Mouse (Mus musculus): ENCODE measurements around the gene Itgam. TPM values are rescaled to one million over a fixed set of nuclear protein-coding genes. Genes with fewer than 3 reads are reported as not detected.
"Not testable (repeated sequence)": the region's sequence is repeated elsewhere in the genome, so short reads cannot be mapped to it uniquely, and the experiment has no call there.

Gene Itgam
- 1 to 10 TPM in 2 of 4 experiments, under 1 TPM in 2; 0.60 to 3.1 (median 1.1) TPM for total RNA-seq (2022)

DNA sequence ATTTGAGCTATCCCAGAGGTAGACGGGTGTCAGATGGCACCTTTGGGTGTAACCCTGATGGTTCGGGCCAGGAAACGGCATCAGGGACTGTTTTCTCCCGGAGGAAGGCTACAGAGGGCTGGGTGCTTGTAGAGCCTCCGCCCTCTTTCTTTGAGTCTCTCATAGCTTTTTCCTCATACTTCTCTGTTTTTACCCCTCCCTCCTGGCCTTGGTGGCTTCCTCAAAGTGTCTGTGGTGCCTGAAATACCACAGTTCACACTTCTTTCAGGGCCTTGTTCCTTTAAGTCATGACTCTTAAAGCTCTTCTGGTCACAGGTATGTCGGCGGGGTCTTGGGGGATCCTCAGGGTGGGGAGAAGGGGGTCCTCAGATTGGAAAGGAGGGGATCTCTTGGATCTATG, at the start of gene Itgam, which contains the start of gene Gm49368:
TSS of gene Itgam (plus strand) at position 185 of the 400 bp plus-strand sequence.
TSS of gene Gm49368 (plus strand) at position 228 of the 400 bp plus-strand sequence.
- DNase-seq (ENCODE audit: low spot score in 2 of 2), result no peak

DNA sequence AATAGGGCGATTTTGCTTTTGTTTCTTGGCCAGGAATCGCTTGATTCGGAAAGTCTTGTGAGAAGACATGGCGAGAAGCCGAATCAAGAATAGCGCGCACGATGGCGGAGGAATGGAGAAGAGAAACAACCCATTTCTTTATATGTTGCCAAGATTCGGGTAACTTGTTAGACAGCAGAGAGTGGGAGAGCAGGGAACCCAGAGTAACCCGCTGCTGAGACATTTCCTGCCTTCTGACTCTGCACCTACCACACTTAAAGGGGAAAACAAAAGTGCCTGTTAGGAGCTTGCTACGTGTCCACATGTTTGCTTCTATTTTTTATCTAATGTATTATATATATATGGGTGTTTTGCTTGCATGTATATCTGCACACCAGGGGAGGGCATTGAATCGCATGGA, 49.3 kb upstream of the Itgam start:
- DNase-seq (ENCODE audit: low spot score in 2 of 2), result no peak

- not testable (repeated sequence) for DNase-seq (ENCODE audit: low spot score in 2 of 2)
Observed at GRCm38 (mm10) chr7:128016134-128016533, 46.3 kb upstream of the Itgam start.

DNA sequence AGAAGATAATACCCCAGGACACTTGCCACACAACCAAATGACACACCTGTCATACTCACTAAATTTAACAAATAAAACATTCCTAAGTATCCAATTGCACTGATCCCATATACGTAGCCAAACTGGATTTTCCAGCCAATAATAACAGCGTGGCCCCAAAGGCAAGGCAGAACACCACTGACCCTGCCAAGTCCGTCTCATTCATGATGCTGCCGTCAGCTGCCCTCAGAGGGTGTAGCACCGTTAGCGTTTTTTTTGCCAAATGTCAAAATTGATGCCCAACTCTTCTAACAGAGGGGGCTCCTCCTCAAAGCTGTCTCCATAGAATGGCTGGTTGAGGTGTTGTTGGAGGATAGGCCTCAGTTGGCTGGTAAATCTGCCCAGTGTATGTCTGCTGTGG, 45.8 kb upstream of the Itgam start:
- no peak for DNase-seq (ENCODE audit: low spot score in 2 of 2)

DNA sequence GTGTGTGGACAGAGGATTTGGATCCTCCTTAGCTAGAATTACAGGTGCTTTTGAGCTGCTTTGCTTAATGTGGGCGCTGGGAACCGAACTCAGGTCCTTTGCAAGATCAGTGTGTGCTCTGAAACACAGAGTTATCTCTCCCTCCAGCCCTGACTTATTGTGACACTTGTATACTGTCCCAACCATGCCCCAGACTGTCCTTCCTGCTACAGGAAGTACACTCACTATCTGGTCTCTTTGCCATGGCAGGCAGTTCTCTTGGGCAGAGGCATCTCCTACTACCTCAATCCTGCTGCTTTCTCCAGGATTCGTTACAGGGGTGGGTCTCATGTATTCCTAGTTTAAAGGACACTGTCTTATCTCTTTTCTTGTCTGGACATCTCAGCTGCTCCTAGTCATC, 44.2 kb upstream of the Itgam start:
- DNase-seq (ENCODE audit: low spot score in 2 of 2), result no peak

GRCm38 (mm10) chr7:128019187-128019586, 43.3 kb upstream of the Itgam start:
- DNase-seq (ENCODE audit: low spot score in 2 of 2), result no peak

GRCm38 (mm10) chr7:128022974-128023373, 39.5 kb upstream of the Itgam start:
- no peak for DNase-seq (ENCODE audit: low spot score in 2 of 2)

DNA sequence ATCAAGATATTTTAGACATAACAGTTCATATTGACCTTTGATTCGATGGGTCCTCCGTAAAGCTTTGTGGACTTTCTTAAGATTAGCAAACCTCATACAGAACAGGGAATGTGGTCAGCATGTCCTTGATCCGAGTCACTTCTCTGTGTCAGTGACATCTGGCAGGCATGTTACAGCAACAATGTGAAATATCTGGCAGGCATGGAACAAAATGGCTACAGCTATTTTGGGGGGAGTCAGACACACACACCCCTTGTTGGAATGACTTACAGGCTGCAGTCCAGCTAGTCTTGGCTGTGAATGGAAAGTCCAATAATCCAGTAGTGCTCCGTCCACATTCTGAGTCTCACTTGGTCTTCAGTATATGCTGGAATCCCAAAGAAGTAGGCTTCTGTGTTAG, 38.9 kb upstream of the Itgam start:
- DNase-seq (ENCODE audit: low spot score in 2 of 2), result no peak

DNA sequence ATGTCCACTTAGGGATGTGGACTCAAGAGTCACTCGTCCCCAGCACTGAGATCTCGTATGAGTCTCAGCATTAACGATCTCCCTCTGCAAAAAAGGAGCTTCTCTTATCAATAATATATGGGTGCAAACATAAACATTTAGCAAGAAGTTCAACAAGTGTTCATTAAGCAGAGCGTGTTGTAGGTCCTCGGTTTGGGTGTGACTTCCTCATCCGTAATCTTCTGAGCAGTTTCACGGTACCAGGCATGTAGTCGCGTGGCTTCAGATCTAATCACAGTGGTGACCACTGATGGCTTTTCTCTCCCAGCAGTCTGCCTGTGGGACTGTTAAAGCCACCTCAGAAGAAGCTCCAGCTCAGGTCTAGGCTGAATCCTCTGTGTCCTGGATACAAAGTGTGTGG, 38.1 kb upstream of the Itgam start:
- DNase-seq (ENCODE audit: low spot score in 2 of 2), result no peak

- DNase-seq (ENCODE audit: low spot score in 2 of 2), result no peak
Observed at GRCm38 (mm10) chr7:128024932-128025331, 37.5 kb upstream of the Itgam start.

DNA sequence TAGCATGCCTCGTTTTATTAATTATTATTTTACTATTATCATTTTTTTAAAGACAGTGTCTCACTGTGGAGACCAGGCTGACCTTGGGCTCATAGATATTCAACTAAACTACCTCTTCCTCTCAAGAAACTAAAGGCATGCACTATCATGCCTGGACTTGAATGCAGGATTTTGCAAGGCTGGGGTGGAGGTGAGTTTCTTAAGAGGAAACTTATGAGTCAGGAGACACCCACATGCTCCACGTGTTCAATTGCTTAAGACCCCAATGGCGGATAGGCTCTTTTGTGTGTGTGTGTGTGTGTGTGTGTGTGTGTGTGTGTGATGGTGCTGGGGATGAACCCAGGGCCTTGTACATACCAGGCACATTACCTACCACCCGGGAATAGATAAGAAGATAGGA, 37.1 kb upstream of the Itgam start:
- DNase-seq (ENCODE audit: low spot score in 2 of 2), result no peak

DNA sequence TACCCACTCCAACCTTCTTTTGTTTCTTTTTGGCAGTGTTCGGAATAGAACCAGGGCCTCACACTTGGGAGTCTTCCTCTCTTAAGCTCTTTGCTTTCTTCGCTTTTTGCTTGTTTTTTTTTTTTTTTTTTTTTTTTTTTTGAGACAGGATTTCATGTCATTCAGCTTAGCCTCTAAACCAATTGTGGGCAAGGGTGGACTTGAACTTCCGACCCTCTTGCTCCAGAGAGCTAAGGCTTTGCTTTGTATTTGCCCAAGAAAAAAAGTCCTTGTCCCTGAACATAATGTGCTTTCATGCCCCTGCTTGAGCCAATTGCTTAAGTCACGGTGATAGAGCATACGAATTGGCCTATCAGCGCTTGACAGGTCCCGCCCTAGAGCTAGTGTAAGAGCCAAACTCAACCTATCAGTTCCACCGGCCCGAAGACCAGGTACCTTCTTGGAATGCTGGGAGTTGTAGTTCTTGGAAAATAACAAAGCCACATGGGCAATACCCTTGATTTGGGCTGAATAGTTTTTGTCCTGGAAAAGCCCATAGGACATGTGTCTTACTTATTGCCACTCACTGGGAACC, 30.9 kb upstream of the Itgam start:
- no peak for DNase-seq (ENCODE audit: low spot score in 2 of 2)

- no peak for DNase-seq (ENCODE audit: low spot score in 2 of 2)
Observed at GRCm38 (mm10) chr7:128032290-128032988, 30.0 kb upstream of the Itgam start.

- DNase-seq (ENCODE audit: low spot score in 2 of 2), result no peak
Observed at GRCm38 (mm10) chr7:128032989-128033293, 29.5 kb upstream of the Itgam start.

- DNase-seq (ENCODE audit: low spot score in 2 of 2), result no peak
Observed at GRCm38 (mm10) chr7:128033616-128034015, 28.8 kb upstream of the Itgam start.

DNA sequence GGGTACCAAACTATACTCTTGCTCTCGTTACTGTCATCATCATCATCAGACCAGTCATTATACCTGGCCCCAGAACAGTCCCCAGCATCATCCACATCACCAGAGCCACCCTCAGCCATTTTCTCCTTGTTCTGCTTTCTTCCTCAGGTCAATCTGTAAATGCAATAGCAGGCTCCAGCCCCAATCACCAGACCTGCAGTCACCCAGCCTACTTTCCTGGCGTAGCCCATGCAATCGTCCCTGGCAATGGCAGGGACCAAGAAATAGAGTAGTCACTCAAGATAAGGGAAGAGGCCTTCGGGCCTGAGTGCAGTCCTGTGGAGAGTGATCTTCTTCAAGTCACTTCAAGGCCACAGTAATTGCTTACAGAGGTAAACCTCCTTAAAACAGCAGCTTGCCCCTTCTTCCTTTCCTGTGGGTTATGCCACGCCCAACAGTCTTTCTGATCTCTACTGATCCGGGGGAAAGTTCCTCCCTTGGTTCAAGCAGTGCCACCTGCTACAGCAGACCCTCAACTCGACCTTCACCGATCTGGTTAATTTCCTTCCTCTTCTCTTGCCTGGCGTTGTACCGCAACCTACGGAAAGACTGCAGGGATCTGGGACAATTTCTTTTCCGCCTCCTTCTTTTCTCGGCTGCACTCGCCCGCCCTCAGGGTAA, 20.1 kb upstream of the Itgam start:
- not testable (repeated sequence) for DNase-seq (ENCODE audit: low spot score in 2 of 2)

DNA sequence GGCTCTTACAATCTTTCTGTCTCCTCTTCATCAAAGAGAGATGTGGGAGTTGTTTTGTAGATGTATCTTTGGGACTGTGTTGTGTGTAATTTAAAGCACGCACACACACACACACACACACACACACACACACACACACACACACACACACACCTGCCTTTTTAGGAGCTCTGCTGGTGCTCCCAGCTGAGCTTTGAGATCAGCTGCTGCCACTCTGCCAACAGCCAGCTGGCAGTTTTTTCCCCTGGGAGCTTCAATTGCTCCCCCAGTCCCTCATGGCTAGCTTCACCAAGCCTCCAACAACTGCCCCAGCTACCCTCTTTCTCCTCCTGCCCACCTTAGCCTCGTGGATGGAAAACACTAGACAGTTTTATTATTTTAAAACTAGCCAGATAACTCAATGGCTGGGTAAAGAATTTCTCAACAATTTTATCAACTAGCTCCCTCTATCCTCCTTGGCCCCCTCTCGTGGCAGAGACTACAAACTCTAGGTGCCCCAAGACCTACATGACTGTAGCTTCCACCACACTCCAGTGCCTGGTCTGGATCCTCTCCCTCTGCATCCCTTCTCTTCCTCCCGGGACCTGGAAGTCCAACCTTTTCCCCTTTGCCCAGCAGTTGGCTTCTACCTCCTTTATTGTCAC, 18.2 kb upstream of the Itgam start:
- DNase-seq (ENCODE audit: low spot score in 2 of 2), result no peak

DNA sequence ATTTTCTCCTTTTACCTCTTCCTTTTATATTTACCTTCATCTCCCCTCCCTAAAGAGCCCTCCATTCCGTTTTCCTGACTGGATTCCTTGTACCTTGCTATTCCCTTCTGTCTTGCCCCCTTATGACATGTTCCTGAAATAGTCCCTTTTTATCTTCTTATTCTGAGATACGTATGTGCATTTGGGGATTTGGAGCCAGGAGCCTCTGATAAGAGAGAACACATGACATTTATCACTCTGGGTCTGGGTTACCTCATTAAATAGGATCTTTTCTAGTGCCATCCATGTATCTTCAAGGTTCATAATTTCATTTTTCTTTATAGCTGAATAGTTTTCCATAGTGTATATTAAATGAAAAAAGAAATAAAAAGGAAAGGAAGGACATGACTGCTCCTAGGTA, 16.8 kb upstream of the Itgam start:
- DNase-seq (ENCODE audit: low spot score in 2 of 2), result no peak

DNA sequence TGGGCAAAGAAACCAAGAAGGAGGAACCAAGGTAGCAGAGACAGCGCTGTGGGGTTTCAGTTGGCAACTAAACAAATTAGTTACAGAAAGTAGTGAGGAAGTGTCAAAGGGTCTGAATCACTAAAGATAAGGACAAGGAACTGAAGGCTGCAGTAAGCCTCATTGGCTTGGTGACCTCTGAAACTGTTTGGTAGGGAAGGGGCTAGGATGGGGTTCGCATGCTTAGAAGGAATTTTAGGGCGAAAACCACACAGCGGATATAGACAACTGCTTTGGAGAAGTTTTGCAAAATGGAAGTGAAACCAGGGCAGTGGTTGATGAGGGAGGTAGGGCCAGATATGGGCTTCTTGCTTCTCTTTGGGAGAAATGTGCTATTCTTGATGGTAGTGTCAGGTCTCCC, 13.6 kb upstream of the Itgam start:
- no peak for DNase-seq (ENCODE audit: low spot score in 2 of 2)

DNA sequence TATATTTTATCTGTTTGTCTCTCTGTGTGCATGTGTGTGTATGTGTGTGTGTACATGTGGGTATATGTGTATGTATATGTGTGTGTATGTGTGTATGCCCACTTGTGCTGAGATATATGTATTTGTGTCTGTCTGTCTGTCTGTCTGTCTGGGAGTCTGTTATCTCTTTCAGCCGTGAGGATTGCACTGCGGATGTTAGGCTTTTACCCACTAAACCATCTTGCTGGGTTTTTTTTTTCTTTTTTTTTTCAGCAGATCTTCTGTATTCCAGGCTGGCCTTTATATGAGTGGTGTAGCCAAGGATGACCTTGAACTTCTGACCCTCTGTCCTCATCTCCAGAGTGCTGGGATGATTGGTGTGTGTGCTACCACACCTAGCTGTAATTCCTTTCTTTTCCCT, 13.2 kb upstream of the Itgam start:
- no peak for DNase-seq (ENCODE audit: low spot score in 2 of 2)

DNA sequence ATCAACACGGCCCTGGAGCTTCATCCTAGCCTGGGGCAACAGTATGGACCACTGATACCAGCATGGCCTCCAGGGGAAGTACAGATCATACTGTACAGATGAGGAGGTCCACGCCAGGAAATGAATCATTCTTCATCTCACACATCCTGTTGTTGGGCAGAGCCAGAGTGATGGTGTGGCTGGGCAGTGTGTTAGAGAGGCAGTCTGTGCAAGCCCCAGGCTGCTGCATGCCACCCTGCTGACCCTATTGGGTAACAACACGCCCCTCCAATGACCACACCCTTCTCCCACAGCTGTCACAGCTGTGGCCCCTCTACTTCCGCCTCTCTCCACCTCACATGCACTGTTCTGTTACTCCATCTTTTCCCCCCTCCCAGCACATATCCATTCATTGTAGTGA, 11.7 kb upstream of the Itgam start:
- no peak for DNase-seq (ENCODE audit: low spot score in 2 of 2)

GRCm38 (mm10) chr7:128053061-128053460, 9.4 kb upstream of the Itgam start:
- no peak for DNase-seq (ENCODE audit: low spot score in 2 of 2)
